Mouse (Mus musculus): ENCODE results near the gene Slc25a45.

Slc25a45 gene

DNA sequence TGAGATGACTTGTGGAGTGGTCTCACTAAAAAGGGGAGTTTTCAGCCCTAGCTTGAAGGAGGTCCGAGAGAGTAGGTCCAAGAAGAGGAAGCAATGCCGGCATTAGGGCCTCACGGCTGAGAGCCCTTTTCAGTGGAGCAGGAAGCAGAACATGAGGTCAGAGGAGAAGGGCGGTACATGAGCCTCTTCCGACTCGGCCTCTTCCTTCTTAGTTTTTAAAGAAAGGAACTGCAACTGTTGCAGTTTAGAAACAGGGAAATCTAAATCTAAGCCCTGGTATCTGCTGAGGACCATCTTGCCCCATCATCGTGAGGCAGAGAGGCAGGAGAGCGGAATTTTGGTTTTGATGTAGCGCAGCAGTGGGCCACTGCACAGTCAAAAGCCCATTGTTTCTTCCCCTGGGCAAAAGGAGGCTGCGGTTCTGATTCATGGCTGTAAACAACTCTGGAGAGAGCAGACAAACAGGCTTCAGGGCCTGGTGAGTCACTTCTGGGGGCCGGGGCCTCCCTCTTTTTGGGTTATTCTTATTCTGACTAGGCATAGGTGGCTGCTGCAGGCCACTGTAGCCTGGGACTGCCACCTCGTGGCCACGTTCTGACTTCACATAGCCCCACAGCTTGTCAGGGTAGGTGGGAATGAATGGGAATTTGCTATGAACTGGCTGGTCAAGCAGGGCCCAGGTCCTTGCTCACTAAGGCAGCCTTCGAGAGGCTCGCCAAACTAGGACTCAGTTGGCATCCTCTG, at the start of gene Slc25a45:
Slc25a45 (plus strand) TSS at position 191 of the 744 bp plus-strand sequence.
- DNase-seq (ENCODE audit: low read depth, low spot score), result no peak

- DNase-seq (ENCODE audit: low read depth, low spot score), result no peak
Observed at GRCm38 (mm10) chr19:5828155-5828554, 49.5 kb upstream of the Slc25a45 start.

- no peak for DNase-seq (ENCODE audit: low read depth, low spot score)
Observed at GRCm38 (mm10) chr19:5828905-5829304, 48.7 kb upstream of the Slc25a45 start.

DNA sequence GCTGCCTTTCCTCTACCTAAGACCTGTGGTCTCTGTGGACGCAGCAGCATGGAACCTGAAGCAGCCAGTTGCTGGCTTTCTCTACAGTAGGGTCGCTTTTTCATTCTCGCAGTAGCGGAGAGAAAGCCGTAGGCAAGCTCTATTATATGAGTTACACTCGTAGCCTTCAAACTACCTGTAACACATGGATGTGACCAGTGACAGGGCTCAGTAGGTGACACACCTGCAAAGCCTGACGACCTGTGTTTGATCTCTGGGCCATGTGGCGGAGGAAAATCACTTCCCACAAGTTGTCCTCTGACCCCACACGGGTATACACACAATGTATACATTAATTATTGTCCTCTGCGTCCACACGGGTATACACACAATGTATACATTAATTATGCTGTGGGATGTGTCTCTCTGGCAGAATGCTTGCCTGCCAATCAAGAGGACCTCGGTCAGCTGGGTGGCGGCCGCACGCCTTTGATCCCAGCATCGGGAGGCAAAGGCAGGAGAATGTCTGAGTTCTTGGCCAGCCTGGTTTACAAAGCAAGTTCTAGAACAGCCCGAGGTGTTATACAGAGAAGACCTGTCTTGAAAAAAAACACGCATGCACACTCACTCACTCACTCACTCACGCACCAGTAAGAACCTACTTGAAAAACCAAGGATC, 47.5 kb upstream of the Slc25a45 start:
- no peak for DNase-seq (ENCODE audit: low read depth, low spot score)

DNA sequence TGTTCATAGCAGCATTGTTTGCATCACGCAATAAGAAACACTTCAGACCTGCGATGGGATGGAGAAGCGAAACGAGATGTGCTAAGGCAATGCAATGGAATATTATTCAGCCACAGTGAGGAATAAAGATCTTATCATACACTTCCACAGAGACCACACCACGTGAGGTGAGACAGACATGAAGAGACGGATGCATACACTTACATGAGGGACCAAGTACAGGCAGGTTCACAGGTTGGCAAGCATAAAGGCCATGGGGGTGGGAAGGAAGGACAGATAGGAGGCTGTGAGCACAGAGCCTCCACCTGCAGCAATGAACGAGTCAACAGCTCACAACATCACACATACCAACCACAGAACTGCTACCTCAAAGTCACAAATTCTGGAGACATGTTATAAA, 46.8 kb upstream of the Slc25a45 start:
- no peak for DNase-seq (ENCODE audit: low read depth, low spot score)

GRCm38 (mm10) chr19:5831224-5831957, 46.2 kb upstream of the Slc25a45 start:
- no peak for DNase-seq (ENCODE audit: low read depth, low spot score)

- no peak for DNase-seq (ENCODE audit: low read depth, low spot score)
Observed at GRCm38 (mm10) chr19:5831958-5832320, 45.7 kb upstream of the Slc25a45 start.

DNA sequence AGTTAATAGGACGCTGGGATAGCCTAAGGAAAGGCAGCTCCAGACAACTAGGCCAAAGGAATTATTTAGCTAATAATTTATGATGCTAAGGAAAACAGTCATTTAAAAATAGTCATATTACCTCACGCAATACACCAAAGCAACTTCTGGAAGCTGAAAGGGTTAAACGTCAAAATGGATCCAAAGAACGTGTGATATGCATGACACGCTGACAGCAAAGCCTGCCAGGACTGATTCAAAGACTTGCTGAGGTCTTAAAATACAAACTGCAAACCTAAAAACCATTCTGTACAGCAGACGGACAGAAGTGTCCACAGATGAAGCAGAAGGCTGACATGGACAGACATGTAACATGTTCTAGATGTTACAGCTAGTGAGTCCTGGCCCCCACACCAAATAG, 45.3 kb upstream of the Slc25a45 start:
- no peak for DNase-seq (ENCODE audit: low read depth, low spot score)

GRCm38 (mm10) chr19:5833287-5834100, 44.1 kb upstream of the Slc25a45 start:
- DNase-seq (ENCODE audit: low read depth, low spot score), result no peak

GRCm38 (mm10) chr19:5834260-5834925, 43.2 kb upstream of the Slc25a45 start:
- DNase-seq (ENCODE audit: low read depth, low spot score), result no peak

DNA sequence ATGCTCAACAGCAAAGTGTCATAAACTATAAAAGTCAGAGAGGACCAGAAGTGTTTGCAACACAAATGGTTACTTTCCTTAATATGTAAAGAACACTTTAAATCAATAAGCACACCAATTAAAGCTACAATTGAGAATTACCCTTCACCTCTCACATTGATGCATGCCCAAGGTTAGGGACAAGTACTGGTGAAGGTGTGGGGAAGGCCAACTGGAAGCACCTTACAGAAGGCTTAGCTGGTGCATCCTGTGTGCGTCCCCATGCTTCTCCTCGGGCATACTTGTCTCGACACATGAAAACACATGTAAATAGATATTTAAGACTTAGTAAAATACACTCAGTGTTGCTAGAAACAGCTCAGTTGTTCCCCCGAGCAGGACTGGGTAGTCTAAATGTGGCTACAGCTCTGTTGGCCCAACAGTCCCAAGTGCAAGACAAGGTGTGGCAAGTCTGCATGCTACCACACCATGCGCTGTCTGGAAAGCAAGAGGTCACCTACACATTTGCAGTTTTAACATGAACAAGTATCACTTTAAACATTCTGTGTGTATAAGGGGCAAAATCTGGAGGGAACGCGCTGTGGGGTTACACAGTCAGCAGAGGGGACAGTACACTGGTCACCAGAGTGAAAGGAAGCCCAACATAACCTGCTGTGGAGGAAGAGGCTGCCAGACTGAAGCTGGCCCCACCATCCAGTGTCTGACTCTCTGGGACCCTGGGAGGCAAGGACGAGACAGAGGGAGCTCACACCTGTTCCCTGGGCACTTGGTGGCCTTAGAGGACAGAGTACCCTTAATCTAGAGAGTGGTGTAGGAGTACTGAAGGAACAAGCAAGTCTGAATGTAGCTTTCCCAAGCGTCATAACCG, 42.3 kb upstream of the Slc25a45 start:
- DNase-seq (ENCODE audit: low read depth, low spot score), result no peak

GRCm38 (mm10) chr19:5835922-5836430, 41.6 kb upstream of the Slc25a45 start:
- no peak for DNase-seq (ENCODE audit: low read depth, low spot score)

GRCm38 (mm10) chr19:5836941-5837572, 40.6 kb upstream of the Slc25a45 start:
- no peak for DNase-seq (ENCODE audit: low read depth, low spot score)

DNA sequence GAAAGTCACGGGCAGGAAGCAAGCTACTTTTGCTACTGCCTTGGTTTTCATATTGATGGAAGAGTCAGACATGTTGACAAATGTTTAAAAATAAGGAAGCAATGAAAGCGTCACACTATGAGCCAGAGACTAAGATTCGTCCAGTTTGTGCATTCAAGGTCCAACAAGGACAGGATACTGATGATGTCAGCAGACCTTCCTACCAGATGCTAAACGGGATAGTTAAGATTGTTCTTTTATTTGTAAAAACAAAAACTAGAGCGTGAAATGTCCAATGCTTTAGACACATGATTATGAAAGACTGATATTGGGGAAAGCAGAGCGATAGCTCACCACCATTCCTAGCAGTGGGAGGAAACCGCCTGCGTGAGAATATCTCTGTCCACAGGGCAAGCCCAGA, 40.0 kb upstream of the Slc25a45 start:
- DNase-seq (ENCODE audit: low read depth, low spot score), result no peak

GRCm38 (mm10) chr19:5838136-5838891, 39.3 kb upstream of the Slc25a45 start:
- no peak for DNase-seq (ENCODE audit: low read depth, low spot score)

- no peak for DNase-seq (ENCODE audit: low read depth, low spot score)
Observed at GRCm38 (mm10) chr19:5838892-5839165, 38.8 kb upstream of the Slc25a45 start.

DNA sequence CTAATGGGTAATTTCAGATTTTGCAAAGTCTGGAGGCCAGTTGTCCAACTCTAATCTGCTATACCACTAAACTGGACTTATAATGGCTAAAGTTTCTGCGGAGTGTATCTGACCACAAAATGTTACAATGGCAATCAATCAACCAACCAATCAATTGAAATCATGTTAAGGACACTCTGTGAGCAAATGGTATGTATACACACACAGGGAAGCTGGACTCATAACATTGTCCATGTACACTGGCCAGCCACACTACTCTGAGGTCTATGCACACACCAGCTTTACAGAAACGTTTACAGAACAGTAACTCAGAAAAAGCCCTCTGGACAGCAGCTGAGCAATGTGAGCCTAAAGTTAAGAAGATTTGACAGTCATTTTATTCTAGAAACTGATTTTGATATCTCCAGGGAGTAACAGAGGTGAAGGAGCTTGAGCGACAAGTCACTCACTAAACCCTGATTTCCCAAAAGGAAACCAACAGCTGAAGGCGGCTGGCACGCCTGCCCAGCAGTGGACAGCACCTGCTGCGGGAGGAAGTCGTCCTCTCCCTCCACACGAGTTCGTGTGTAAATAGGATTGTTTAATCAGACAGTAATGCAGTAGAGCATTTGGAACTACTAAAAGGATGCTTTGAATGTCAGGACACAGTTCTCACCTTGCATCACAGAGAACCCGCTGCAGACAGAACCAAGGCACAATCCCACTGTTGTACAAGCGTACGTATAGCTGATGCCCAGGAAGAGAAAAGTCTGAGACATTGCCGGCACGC, 38.1 kb upstream of the Slc25a45 start:
- DNase-seq (ENCODE audit: low read depth, low spot score), result no peak
